ENCODE assay signal across 7 mouse cellular contexts in the genomic region with DNA sequence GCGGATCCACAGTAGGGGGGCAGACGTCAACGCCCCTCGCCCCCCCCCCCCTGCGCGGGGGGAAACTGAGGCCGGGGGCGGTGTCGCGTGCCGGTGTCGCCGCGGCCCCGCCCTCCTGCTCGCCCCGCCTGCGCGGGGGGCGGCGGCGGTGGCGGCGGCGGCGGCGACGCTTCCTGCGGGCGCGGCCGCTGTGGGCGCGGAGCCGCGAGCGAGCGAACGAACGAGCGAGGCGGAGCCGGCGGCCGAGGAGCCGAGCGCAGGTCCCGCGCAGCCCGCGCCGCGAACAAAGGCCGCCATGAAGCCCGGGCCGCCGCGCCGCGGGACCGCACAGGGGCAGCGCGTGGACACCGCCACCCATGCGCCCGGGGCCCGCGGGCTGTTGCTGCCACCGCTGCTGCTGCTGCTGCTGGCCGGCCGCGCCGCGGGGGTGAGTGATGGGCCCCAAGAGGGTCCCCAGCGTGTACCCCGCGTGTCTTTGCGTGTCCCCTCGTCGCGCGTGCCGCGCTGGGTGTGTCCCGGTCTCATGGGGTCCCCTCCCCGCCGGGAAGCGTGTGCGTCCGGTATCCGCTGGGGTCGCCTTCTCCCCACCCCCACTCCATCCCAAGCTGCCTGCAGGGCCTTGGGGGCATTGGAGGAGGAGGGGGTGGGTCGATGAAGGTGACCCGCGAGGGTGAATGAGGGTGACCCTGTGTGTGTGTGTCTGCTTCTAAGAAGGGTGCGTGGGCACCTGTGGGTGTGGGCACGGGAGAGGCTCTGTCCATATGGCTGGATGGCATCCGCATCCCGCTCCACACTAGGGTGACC. TPM values are rescaled to one million over a fixed set of nuclear protein-coding genes. Genes with fewer than 3 reads are reported as not detected.
DNase-seq lines count a peak whose midpoint lies in the region; ATAC-seq and TF ChIP-seq lines count a peak whose summit lies in the region.

Gene Sdc3 (plus strand): TSS at position 162 of the 804 bp plus-strand sequence.

- DNase-seq in spleen, adult 2 months (ENCODE audit: low read depth in 1 of 2, low spot score in 2 of 2), result no peak
- no peak for DNase-seq in spleen, postnatal 14 days (ENCODE audit: low spot score in 2 of 2)
- DNase-seq in adrenal gland, postnatal 4 days (ENCODE audit: low spot score in 2 of 2), result no peak
- DNase-seq in gastrocnemius, postnatal 14 days, result peak; percentile 35
- peak; percentile 39 for DNase-seq in splenic B cell, adult 2 months (ENCODE audit: low read depth, low spot score)

- peak; percentile 59 for ATAC-seq in intestine, embryonic 15.5 days
- ATAC-seq in lung, embryonic 16.5 days (ENCODE audit: low read depth), result peak; percentile 56

- H3K4me1 ChIP-seq in spleen, adult 2 months (ENCODE audit: control insufficient read depth, insufficient read depth, insufficient read length), result peaks cover 12% of the 10 kb centered on the region
- H3K4me1 ChIP-seq in intestine, embryonic 15.5 days (replicated peaks), result peaks cover 26% of the 10 kb centered on the region
- peaks cover 17% of the 10 kb centered on the region for H3K4me1 ChIP-seq in lung, embryonic 16.5 days (replicated peaks; ENCODE audit: control insufficient read depth, insufficient read depth, low read length)

- no peak for TF ChIP-seq POLR2A in spleen, adult 2 months (IDR thresholded peaks at IDR 0.05; ENCODE audit: low read depth, low read length)

- H3K4me2 ChIP-seq in intestine, embryonic 15.5 days (replicated peaks), result peak within 1 kb of the TSS; percentile 98
- H3K4me2 ChIP-seq in lung, embryonic 16.5 days (ENCODE audit: low read depth, low read length), result peak within 1 kb of the TSS; percentile 99

- H3K36me3 ChIP-seq in spleen, adult 2 months (ENCODE audit: control insufficient read depth, insufficient read depth, low read length), result no peaks in the 10 kb centered on the region
- H3K36me3 ChIP-seq in intestine, embryonic 15.5 days, result no peaks in the 10 kb centered on the region
- no peaks in the 10 kb centered on the region for H3K36me3 ChIP-seq in lung, embryonic 16.5 days (ENCODE audit: control insufficient read depth, insufficient read depth, low read length)
- H3K36me3 ChIP-seq in splenic B cell, adult 2 months (ENCODE audit: control insufficient read depth, insufficient read depth, low read length, poor library complexity, severe bottlenecking), result no peaks in the 10 kb centered on the region

- intact Hi-C loops in gastrocnemius, postnatal 14 days (cut with DNase I; ENCODE audit: low total_unique reads), result loop anchor here (5.0 kb wide), 1 partner anchor 85 kb away; no protein-coding TSS in a partner anchor

- H3K9ac ChIP-seq in intestine, embryonic 15.5 days, result peak within 1 kb of the TSS; percentile 85
- peak within 1 kb of the TSS; percentile 91 for H3K9ac ChIP-seq in lung, embryonic 16.5 days (ENCODE audit: low read length)

- peak within 1 kb of the TSS; percentile 50 for H3K27ac ChIP-seq in spleen, adult 2 months (ENCODE audit: insufficient read depth, low read length)
- H3K27ac ChIP-seq in intestine, embryonic 15.5 days, result peak within 1 kb of the TSS; percentile 60
- H3K27ac ChIP-seq in lung, embryonic 16.5 days (ENCODE audit: low read length), result no peak within 1 kb of the TSS

- TF ChIP-seq CTCF in spleen, adult 2 months (IDR thresholded peaks at IDR 0.05; ENCODE audit: extremely low read depth, insufficient read depth, insufficient read length, insufficient replicate concordance), result no peak

- no peaks in the 10 kb centered on the region for H3K9me3 ChIP-seq in intestine, embryonic 15.5 days
- H3K9me3 ChIP-seq in lung, embryonic 16.5 days (ENCODE audit: control insufficient read depth, low read length), result no peaks in the 10 kb centered on the region

- peaks cover 14% of the 10 kb centered on the region for H3K27me3 ChIP-seq in spleen, adult 2 months (ENCODE audit: control insufficient read depth, insufficient read depth, low read length)
- 0 out of 2 replicates have a peak, but pooled peaks cover 4% of the 10 kb centered on the region for H3K27me3 ChIP-seq in intestine, embryonic 15.5 days (replicated peaks)
- H3K27me3 ChIP-seq in lung, embryonic 16.5 days (ENCODE audit: control insufficient read depth, insufficient read depth, low read depth, low read length), result no peaks in the 10 kb centered on the region; the same call in 1 of the 2 replicates
- H3K27me3 ChIP-seq in splenic B cell, adult 2 months (ENCODE audit: control insufficient read depth, insufficient read depth, low read length, poor library complexity, severe bottlenecking), result no peaks in the 10 kb centered on the region

- 3% methylated on average over 65 of the region's 99 CpGs for WGBS in spleen, adult 2 months
- WGBS in intestine, embryonic 15.5 days, result under 1% methylated on average over 66 of the region's 99 CpGs
- 2% methylated on average over 52 of the region's 99 CpGs for WGBS in lung, embryonic 16.5 days

- peak within 1 kb of the TSS; percentile 63 for H3K4me3 ChIP-seq in spleen, adult 2 months (ENCODE audit: extremely low read depth, insufficient read depth, insufficient read length)
- H3K4me3 ChIP-seq in intestine, embryonic 15.5 days (replicated peaks), result peak within 1 kb of the TSS; percentile 72
- peak within 1 kb of the TSS; percentile 80 for H3K4me3 ChIP-seq in lung, embryonic 16.5 days (ENCODE audit: low read length)

RNA-seq across cellular contexts. Expression of gene Sdc3, which starts in this region (rescaled TPM):
- 110 and 140 TPM in 2 replicates for polyA plus RNA-seq in spleen, adult 2 months (2012; rRNA removed)
- 100 to 1,000 TPM; 230 to 243 TPM for total RNA-seq in adrenal gland, postnatal 4 days (2021)
- total RNA-seq in gastrocnemius, postnatal 14 days (2021), result 10 to 100 TPM; 23.3 to 25.2 TPM
- polyA plus RNA-seq in intestine, embryonic 15.5 days (2015; fragmentation: Nextera tagmentation; extraction: Ambion mirVana), result 20.2 and 20.3 TPM in 2 replicates
- polyA plus RNA-seq in lung, embryonic 16.5 days (2015; fragmentation: Nextera tagmentation; extraction: Ambion mirVana), result 16.9 and 20.1 TPM in 2 replicates

Comparison
In these comparisons a context has a peak if more than half of its experiments do, and no peak if none do; other contexts are left out.
1. RNA of gene Sdc3 (total RNA-seq): 230 to 243 TPM in adrenal gland, postnatal 4 days; 23.3 to 25.2 TPM in gastrocnemius, postnatal 14 days; every median in the first group is over 4 times any median in the second.
2. DNase-seq: peak in gastrocnemius, postnatal 14 days (single experiment) and splenic B cell, adult 2 months (single experiment); none in spleen, adult 2 months (0 of 2), spleen, postnatal 14 days (0 of 2) and adrenal gland, postnatal 4 days (0 of 2).
3. Peak in every context shown above with its lines, with median percentiles within 50 percentile points of each other: H3K4me3 ChIP-seq.